Mouse (Mus musculus) WW6 (cell line): ENCODE data around the gene Bola1.

Experiments used
- DNase-seq: peaks from one replicate; pipeline ENCODE4 v3.0.0-alpha.2; 2013; ENCODE audit warnings: low read depth, low spot score

Bola1 gene

GRCm38 (mm10) chr3:96219661-96220130 lies at the start of gene Bola1, which contains the start of gene Hist2h2ab:
Gene Bola1, minus strand, starts transcription at chr3:96219709.
Gene Hist2h2ab, plus strand, starts transcription at chr3:96219865.
- DNase-seq: no peak

- peak; percentile 36 for DNase-seq
Measured at GRCm38 (mm10) chr3:96268776-96269378, 49.4 kb upstream of the Bola1 start.

DNA sequence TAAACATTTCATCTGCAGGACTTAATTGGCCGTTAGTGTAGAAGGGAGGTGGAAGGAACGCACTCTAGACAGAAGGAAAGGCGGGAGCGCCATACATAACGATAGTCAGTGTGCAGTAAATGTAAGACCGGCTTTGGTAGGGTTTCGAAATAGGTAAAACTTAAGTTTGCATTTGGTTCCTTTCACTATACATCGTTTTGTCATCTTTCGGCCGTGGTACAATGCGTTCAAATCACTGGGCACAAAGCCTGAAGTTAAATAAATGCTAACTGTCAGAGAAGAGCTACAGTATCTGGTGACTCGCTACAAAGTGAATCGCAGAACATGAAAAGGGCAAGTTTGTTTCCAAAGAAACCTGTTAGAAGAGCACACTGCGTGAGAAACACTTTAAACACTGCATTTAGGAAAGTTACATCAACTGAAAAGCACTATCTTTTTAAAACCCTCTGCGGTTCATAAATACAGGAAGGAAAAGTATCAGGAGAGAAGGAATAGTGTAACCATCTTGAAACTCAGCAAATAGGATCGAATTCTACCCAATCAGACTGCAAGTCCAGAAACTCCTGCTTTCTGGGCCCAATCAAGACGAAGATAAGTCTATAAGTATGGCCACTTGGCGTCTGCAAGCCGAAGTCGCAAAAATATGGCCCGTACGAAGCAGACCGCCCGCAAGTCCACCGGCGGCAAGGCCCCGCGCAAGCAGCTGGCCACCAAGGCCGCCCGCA lies 48.7 kb upstream of the Bola1 start, which contains the start of gene Hist2h3b:
Gene Hist2h3b (plus strand): TSS at position 604 of the 725 bp plus-strand sequence.
- DNase-seq: peak; percentile 62

GRCm38 (mm10) chr3:96267541-96267940 lies 48.0 kb upstream of the Bola1 start:
- DNase-seq: no peak

GRCm38 (mm10) chr3:96266132-96266710 lies 46.7 kb upstream of the Bola1 start:
- DNase-seq: no peak

- DNase-seq: no peak
Measured at GRCm38 (mm10) chr3:96264404-96264949, 45.0 kb upstream of the Bola1 start.

DNA sequence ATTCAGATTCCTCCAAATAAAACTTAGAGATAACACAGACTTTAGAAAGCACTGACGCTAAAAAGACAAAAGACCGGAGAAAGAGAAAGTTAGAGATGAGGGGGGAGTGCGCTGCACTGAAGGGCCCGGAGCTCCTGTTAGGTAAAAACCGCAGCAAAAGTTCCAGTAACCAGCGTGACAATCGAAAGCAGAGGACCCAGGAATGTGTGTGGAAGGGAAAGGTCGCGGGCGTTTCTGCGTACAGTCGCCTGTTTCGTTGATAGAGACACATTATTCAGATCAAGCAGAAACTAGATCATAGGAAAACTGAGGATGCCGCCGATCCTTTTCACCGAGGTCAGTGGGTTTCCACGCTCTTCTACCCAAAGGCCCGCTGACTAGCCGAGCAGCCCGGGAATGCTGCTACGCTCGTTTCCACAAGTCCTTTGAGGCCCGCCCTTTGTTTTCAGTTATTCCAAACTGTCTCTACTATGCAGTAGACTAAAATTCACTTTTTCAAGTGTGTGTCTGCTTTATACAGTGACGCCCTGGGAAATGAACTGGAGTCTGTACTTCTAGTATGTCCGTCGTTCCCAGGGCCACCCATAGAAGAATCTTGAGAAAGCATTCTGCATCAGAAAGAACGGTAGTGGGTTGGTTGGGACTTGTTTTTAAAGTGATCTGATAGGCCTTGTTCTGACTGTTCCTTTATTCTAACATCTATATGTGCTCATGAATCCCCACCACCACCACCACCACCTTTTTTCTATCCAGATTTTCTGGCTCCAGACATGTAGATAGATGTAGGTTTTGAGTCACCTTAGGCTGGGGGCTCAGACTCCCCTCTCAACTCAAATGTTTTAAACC lies 44.3 kb upstream of the Bola1 start:
- no peak for DNase-seq

DNA sequence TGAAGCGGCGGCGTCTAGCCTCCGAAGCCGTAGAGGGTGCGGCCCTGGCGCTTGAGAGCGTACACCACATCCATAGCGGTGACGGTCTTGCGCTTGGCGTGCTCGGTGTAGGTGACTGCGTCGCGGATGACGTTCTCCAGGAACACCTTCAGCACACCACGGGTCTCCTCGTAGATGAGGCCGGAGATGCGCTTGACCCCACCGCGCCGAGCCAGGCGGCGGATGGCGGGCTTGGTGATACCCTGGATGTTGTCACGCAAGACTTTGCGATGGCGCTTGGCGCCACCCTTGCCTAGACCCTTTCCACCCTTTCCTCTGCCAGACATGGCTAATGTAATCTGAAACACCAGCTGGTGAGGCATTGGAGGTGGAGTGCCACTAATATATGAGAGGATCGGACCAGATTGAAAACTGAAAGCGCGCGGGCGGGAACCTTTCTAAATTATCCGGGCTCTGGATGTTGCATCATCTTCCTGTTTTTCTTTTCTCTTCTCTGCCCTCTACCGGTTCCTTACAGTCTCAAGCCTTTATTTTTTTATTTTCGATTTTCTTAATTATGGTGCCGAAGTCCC lies 43.6 kb upstream of the Bola1 start, which contains the start of gene Hist2h4:
Gene Hist2h4 (minus strand): TSS at position 333 of the 572 bp plus-strand sequence.
- DNase-seq: peak; percentile 79

DNA sequence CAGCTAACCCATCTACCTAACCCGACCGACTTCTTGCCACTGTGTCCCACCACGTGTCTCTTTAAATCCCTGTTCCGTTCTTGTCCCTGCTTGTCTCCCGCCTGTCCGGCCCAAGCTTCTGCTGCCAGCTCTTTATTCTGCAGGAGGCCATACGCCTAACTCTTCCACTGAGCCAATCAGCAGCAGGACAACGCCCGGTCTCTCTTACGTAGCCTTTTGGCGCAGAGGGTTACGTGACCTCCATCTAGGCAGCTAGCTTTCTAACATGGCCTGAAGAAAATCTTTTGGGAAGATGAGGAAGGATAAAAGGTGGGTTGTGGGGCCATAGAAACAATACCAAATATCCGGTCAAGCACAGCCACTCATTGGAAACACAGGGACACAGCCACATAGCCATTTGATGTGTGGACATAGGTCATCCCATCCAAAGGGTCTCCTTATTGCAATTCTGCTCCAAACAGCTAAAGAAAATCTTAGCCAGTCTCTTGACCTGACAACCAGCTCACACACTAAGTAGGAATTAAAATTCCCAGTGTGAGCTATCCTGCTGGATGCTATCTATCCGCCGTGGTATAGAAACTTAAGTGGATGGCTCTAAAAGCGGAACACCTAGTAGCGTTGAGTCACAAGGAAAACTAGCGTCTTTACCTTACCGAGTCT lies 42.8 kb upstream of the Bola1 start:
- DNase-seq: peak; percentile 61

GRCm38 (mm10) chr3:96261623-96262022 lies 42.1 kb upstream of the Bola1 start:
- DNase-seq: no peak

- no peak for DNase-seq
Measured at GRCm38 (mm10) chr3:96260220-96260619, 40.7 kb upstream of the Bola1 start.

DNA sequence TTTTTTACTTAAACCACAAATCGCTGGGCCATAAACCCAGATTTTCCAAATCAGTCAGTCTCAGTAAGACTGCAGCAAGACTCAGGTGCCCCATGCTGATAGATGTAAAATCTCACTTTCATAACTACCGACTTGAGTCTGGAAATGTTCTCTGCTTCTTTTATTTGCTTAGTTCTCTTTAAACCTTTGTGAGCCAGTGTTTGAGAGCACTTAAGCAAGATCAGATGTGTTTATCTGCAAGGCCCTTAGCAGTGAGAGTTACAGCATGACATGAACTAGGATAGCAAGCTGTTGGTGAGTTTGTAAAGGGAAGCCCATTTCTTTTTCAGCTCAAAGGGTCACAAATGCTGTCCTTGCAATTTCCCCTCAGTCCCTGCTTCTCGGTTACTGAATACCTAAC lies 37.7 kb upstream of the Bola1 start:
- DNase-seq: no peak

- DNase-seq: no peak
Measured at GRCm38 (mm10) chr3:96255926-96256593, 36.6 kb upstream of the Bola1 start.

DNA sequence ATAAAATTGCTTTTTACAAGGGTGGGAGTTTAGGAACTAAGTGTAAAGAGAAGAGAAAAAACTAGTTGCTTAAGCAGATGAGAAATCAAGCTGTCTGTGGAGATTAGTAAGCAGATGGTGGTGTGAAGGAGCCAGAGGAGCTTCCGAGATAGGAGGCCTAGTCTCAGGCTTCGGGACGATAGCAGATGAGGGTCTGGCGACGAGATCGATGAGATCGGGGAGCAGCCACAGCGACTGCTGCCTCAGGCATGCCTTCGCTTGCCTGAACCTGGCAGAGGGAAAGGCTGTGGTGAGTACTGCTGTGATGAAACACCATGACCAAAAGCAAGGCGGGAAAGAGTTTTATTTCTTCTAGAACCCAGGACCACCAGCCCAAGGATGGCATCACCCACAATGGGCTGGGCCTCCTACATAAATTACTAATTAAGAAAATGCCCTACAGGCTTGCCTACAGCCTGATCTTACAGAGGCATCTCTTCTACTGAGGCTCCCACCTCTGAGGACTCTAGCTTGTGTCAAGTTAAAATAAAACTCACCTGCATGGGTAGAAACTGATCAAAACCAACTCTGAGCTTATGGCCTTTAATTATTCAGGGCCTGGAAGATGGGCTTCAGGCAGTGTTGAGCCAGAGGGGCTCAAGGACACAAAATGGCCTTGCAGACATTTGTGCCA lies 35.3 kb upstream of the Bola1 start:
- no peak for DNase-seq

DNA sequence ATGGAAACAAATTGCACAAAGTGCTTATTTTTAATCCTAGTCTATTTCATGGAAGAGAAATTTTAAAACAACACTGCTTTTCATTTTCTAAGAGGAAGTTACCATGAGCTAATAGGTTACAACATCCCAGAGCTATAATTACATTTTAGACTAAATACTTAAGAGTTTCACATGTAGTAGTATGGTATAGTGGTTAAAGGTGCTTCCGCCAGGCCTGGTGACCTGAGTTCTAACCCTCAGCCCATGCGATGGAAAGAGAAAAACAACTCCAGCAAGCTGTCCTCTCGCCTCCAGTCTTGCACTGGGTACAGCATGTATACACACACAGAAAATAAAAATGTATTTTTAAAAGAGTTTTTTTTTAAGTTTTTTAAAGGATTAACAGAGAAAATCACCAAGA lies 32.3 kb upstream of the Bola1 start:
- no peak for DNase-seq

DNA sequence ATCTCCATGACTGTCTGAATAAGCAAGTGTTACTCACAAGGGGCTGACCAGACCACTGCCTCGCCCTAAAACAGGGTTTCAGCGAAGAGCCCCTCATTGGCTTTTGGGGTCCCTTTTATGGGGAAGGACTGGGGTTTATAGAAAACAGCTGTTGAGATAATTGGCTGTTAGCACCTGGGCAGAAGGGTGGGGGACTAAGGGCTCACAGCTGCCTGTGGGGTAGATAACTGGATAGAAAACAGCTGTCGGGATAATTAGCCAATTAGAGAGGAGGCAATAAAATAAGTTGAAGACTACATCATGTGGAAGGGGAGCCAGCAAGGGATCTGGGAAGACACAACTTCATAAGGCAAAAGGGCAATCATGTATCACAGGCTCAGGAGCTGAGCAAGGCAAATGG lies 31.4 kb upstream of the Bola1 start:
- no peak for DNase-seq

- DNase-seq: no peak
Measured at GRCm38 (mm10) chr3:96249034-96249345, 29.5 kb upstream of the Bola1 start.

DNA sequence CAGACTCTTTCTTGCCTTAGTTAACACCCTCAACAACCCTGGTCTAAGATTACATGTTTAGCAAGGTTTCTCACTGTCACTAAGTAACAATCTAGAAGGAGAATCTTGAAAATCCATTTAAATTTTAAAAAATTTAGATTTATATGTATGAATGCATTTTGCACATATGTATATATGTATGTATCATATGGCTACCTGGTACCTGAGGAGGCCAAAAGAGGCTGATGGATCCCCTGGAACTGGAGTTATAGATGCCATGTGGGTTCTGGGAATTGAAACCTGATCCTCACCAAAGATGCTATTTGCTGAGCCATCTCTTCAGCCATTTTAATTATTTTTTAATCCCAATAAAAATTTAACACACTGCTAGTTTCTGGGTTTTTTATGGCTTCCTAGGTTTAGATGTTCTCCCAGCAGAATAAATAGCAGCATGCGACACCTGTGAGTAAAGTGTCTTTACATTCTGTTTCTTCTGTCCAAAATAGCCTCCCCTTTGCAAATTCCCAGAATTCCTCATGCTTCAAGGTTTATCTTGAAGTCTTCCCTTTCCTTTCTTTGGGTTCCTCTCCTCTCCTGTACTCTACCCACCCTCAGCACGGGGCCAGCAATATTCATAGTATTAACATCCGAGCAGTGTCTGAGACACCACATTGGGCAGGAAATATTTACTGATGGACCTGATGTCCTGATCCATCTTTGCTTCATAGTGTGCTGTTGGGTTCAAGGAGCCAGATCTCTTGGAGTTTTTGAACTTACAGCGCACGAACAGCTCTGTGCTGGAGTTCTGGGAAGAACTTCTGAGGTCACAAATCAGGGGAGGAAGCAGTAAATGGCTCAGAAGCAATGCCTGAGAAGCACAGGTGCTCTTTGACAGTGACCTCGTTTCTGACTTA lies 28.9 kb upstream of the Bola1 start:
- DNase-seq: no peak
